ENCODE assay signal across 26 mouse cellular contexts in the genomic region with DNA sequence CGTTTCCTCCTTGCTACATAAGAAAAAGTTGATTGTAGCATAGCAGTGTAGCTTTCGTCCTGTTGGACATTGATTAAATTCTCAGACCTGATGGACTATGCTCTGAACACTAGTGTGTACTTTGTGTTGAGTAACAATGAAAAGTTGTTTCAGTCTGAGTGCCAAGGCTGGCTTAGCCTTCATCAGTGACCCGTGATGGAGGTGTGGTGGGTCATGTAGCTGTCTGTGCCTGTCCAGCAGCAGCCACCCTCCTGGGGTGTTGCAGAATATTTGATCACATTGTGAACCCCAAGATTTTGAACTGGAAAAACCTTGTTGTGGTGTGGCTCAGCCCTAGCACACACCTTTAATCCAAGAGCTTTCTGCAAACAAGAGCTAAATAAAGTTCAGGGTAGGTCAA.
A peak's percentile ranks its signal among the peaks of the same experiment; 100 is the strongest.
DNase-seq lines count a peak whose midpoint lies in the region; ATAC-seq and TF ChIP-seq lines count a peak whose summit lies in the region.
"Had no signal": no experiment of that assay in that cellular context is flagged by ENCODE, and none has a peak within 500 bp of the region (broad histone marks: within the 10 kb centered on the region; RNA-seq: fewer than 3 reads in every experiment).

No protein-coding gene starts in this region.

- peak; percentile 92 for DNase-seq in kidney, adult 2 months
- peak; percentile 94 for DNase-seq in kidney, adult 9 months
- peak; percentile 76 to 89 for DNase-seq in kidney, postnatal 36 days
- DNase-seq in liver, embryonic 14.5 days (ENCODE audit: low read depth in 3 of 3, low spot score in 3 of 3), result peak in 1 of 3 experiments; percentile 5
- DNase-seq in thymus, postnatal 25 days, result no peak
- no peak for DNase-seq in urinary bladder, postnatal 4 days (ENCODE audit: low spot score in 2 of 2)
- DNase-seq in heart, postnatal 36 days, result no peak
- DNase-seq: B cell, adult 2 months; cerebellum, adult 18-20 months; cerebellum, postnatal 25 days; forebrain, postnatal 0 days; gastrocnemius, postnatal 36 days; heart, postnatal 4 days; lung, adult 18-20 months; lung, postnatal 14 days; right cerebral cortex, adult 18-20 months; right cerebral cortex, postnatal 4 days had no signal

- no peaks in the 10 kb centered on the region for H3K9me3 ChIP-seq in liver, embryonic 14.5 days (ENCODE audit: control insufficient read depth, low read length)
- H3K9me3 ChIP-seq: embryonic facial prominence, embryonic 12.5 days; G1E; heart, embryonic 15.5 days; hindbrain, embryonic 15.5 days; limb, embryonic 10.5 days; midbrain, embryonic 12.5 days; neural tube, embryonic 15.5 days had no signal

- H3K9ac ChIP-seq in liver, embryonic 14.5 days (replicated peaks), result no peak overlapping the region
- H3K9ac ChIP-seq: embryonic facial prominence, embryonic 12.5 days; forebrain, postnatal 0 days; heart, embryonic 15.5 days; hindbrain, embryonic 15.5 days; midbrain, embryonic 12.5 days; neural tube, embryonic 15.5 days had no signal

- intact Hi-C loops in heart, postnatal 36 days (cut with DNase I), result no loop called here

- TF ChIP-seq EP300 in liver, embryonic 14.5 days (IDR thresholded peaks at IDR 0.05; ENCODE audit: low read depth), result no peak

- no peak for TF ChIP-seq POLR2A in kidney, adult 2 months (IDR thresholded peaks at IDR 0.05; ENCODE audit: low read depth, low read length)

- no peak overlapping the region for H3K4me2 ChIP-seq in liver, embryonic 14.5 days (ENCODE audit: low read depth)
- H3K4me2 ChIP-seq: embryonic facial prominence, embryonic 12.5 days; heart, embryonic 15.5 days; hindbrain, embryonic 15.5 days; midbrain, embryonic 12.5 days; neural tube, embryonic 15.5 days had no signal

- peak; percentile 53; the same call in 1 of the 2 replicates for ATAC-seq in liver, embryonic 14.5 days (ENCODE audit: insufficient read depth)
- ATAC-seq: forebrain, postnatal 0 days; Patski had no signal

- no peaks in the 10 kb centered on the region for H3K36me3 ChIP-seq in kidney, adult 2 months (ENCODE audit: control insufficient read depth, insufficient read depth, low read length)
- no peaks in the 10 kb centered on the region for H3K36me3 ChIP-seq in liver, embryonic 14.5 days (replicated peaks; ENCODE audit: control insufficient read depth, insufficient read depth, low read depth)
- H3K36me3 ChIP-seq: embryonic facial prominence, embryonic 12.5 days; heart, embryonic 15.5 days; hindbrain, embryonic 15.5 days; limb, embryonic 10.5 days; midbrain, embryonic 12.5 days; neural tube, embryonic 15.5 days had no signal

- 47% methylated on average over 3 of the region's 3 CpGs for WGBS in kidney, adult 2 months
- 51% methylated on average over 3 of the region's 3 CpGs for WGBS in liver, embryonic 14.5 days (ENCODE audit: insufficient replicate concordance)

- peak overlapping the region; percentile 84 for H3K27ac ChIP-seq in kidney, adult 2 months (ENCODE audit: insufficient read depth, low read depth, low read length)
- no peak overlapping the region for H3K27ac ChIP-seq in liver, embryonic 14.5 days
- H3K27ac ChIP-seq: embryonic facial prominence, embryonic 12.5 days; heart, embryonic 15.5 days; hindbrain, embryonic 15.5 days; limb, embryonic 10.5 days; midbrain, embryonic 12.5 days; neural tube, embryonic 15.5 days had no signal

- no peak for TF ChIP-seq CTCF in kidney, adult 2 months (conservative IDR thresholded peaks at IDR 0.05; ENCODE audit: insufficient read depth, insufficient read length, low read depth, low read length)
- no peak for TF ChIP-seq CTCF in liver, embryonic 14.5 days (IDR thresholded peaks at IDR 0.05; ENCODE audit: low read depth)

- peaks cover 26% of the 10 kb centered on the region for H3K4me1 ChIP-seq in kidney, adult 2 months (ENCODE audit: control insufficient read depth, insufficient read depth, low read length)
- peaks cover 0 to 8% of the 10 kb centered on the region in 2 experiments; a peak in 2 of 4 replicates for H3K4me1 ChIP-seq in liver, embryonic 14.5 days (replicated peaks; ENCODE audit: control insufficient read depth in 2 of 2, insufficient read depth in 2 of 2, low read length in 1 of 2)
- H3K4me1 ChIP-seq: embryonic facial prominence, embryonic 12.5 days; heart, embryonic 15.5 days; hindbrain, embryonic 15.5 days; neural tube, embryonic 15.5 days had no signal

- no peaks in the 10 kb centered on the region for H3K27me3 ChIP-seq in kidney, adult 2 months (replicated peaks; ENCODE audit: control insufficient read depth, insufficient read depth, low read length)
- no peaks in the 10 kb centered on the region for H3K27me3 ChIP-seq in liver, embryonic 14.5 days (ENCODE audit: control insufficient read depth, insufficient read depth, low read length)
- H3K27me3 ChIP-seq: CH12.LX; embryonic facial prominence, embryonic 12.5 days; heart, embryonic 15.5 days; hindbrain, embryonic 15.5 days; midbrain, embryonic 12.5 days; neural tube, embryonic 15.5 days; Patski had no signal

- no peak overlapping the region for H3K4me3 ChIP-seq in kidney, adult 2 months (ENCODE audit: insufficient read depth, low read depth, low read length)
- no peak overlapping the region for H3K4me3 ChIP-seq in liver, embryonic 14.5 days (ENCODE audit: insufficient read depth in 1 of 2, low read depth in 2 of 2, low read length in 2 of 2)
- H3K4me3 ChIP-seq: embryonic facial prominence, embryonic 12.5 days; heart, embryonic 15.5 days; hindbrain, embryonic 15.5 days; limb, embryonic 10.5 days; midbrain, embryonic 12.5 days; neural tube, embryonic 15.5 days had no signal

Comparison
In these comparisons a context has a peak if more than half of its experiments do, and no peak if none do; other contexts are left out.
1. DNase-seq: peak in kidney, adult 2 months (single experiment), kidney, adult 9 months (single experiment) and kidney, postnatal 36 days (2 of 2); none in thymus, postnatal 25 days (single experiment), urinary bladder, postnatal 4 days (0 of 2) and heart, postnatal 36 days (0 of 2).